Mouse (Mus musculus): ENCODE measurements at regions not wholly inside any gene's neighbourhood (a gene's known extent, or its start where the extent isn't known, plus 50 kb on each side); places are given as distances from the start of the nearest gene placed in this dataset.
A peak's percentile ranks its signal among the peaks of the same experiment; 100 is the strongest.

- DNase-seq (ENCODE audit: low read depth, low spot score), result peak; percentile 55
- H3K36me3 ChIP-seq (ENCODE audit: control insufficient read depth, insufficient read depth, low read length, poor library complexity, severe bottlenecking), result no peaks in the 10 kb centered on the region
- in situ Hi-C loops (cut with MboI; ENCODE audit: low sequenced_read_pairs in 2 of 2, unreplicated experiment in 2 of 2), result no loop called here
- no peak overlapping the region for H3K9ac ChIP-seq (ENCODE audit: insufficient read depth, low read depth, low read length, poor library complexity, severe bottlenecking)
- no peak overlapping the region for H3K27ac ChIP-seq (ENCODE audit: insufficient read depth, low read depth, low read length, poor library complexity, severe bottlenecking)
- no peak for TF ChIP-seq HCFC1 (IDR thresholded peaks at IDR 0.05; ENCODE audit: borderline replicate concordance, insufficient read depth, low read length)
- no peak for TF ChIP-seq ZNF384 (IDR thresholded peaks at IDR 0.05; ENCODE audit: low read depth, low read length)
- no peak for TF ChIP-seq CHD2 (IDR thresholded peaks at IDR 0.05; ENCODE audit: low read depth, low read length)
- no peak for TF ChIP-seq MAFK (IDR thresholded peaks at IDR 0.05; ENCODE audit: insufficient read depth, low read depth, low read length)
- 0 out of 2 replicates have a peak, but pooled peaks have one; percentile 15 for TF ChIP-seq ZC3H11A (IDR thresholded peaks at IDR 0.05; ENCODE audit: borderline replicate concordance, low read depth, low read length)
- H3K4me1 ChIP-seq (ENCODE audit: control insufficient read depth in 2 of 2, insufficient read depth in 2 of 2, low read length in 2 of 2, poor library complexity in 1 of 2), result no peaks in the 10 kb centered on the region
- H3K4me3 ChIP-seq (ENCODE audit: insufficient read depth in 1 of 2, low read depth in 1 of 2, low read length in 2 of 2, poor library complexity in 1 of 2, severe bottlenecking in 1 of 2), result no peak overlapping the region
- no peaks in the 10 kb centered on the region for H3K9me3 ChIP-seq (ENCODE audit: control insufficient read depth, insufficient read depth, low read depth, low read length)
Observed at GRCm38 (mm10) chr6:78899952-78900351, 431.3 kb upstream of the Reg3g start.

DNA sequence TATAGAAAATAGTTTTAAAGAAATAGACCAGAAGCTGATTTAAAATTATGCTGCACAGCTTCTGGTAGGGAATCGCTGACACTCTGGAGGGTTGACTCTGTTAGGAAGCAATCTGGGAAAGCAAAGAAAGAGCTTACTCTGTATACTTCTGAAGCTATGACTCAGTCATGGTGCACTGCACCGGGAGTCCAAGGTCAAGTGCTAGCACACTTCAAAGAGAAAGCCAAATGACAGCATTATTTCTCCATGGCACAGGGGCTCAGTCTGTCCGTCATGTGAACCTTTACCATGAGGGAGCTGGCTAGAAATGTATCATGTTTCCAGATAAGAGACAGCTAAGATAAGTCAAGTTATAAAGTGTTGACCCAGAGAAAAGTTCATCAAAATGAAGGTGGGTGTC is 424.1 kb upstream of the Reg3g start:
- H3K36me3 ChIP-seq (ENCODE audit: control insufficient read depth, insufficient read depth, low read length, poor library complexity, severe bottlenecking), result no peaks in the 10 kb centered on the region
- in situ Hi-C loops (cut with MboI; ENCODE audit: low sequenced_read_pairs in 2 of 2, unreplicated experiment in 2 of 2), result no loop called here
- no peaks in the 10 kb centered on the region for H3K9me3 ChIP-seq (ENCODE audit: control insufficient read depth, insufficient read depth, low read depth, low read length)
- no peaks in the 10 kb centered on the region for H3K4me1 ChIP-seq (ENCODE audit: control insufficient read depth in 2 of 2, insufficient read depth in 2 of 2, low read length in 2 of 2, poor library complexity in 1 of 2)
- no peak for DNase-seq (ENCODE audit: low read depth, low spot score)
- no peak overlapping the region for H3K4me3 ChIP-seq (ENCODE audit: insufficient read depth in 1 of 2, low read depth in 1 of 2, low read length in 2 of 2, poor library complexity in 1 of 2, severe bottlenecking in 1 of 2)
- TF ChIP-seq ZNF384 (IDR thresholded peaks at IDR 0.05; ENCODE audit: low read depth, low read length) (no peak), HCFC1 (IDR thresholded peaks at IDR 0.05; ENCODE audit: borderline replicate concordance, insufficient read depth, low read length) (no peak), MAFK (IDR thresholded peaks at IDR 0.05; ENCODE audit: insufficient read depth, low read depth, low read length) (no peak), ZC3H11A (IDR thresholded peaks at IDR 0.05; ENCODE audit: borderline replicate concordance, low read depth, low read length) (no peak), CHD2 (IDR thresholded peaks at IDR 0.05; ENCODE audit: low read depth, low read length) (no peak)
- no peak overlapping the region for H3K27ac ChIP-seq (ENCODE audit: insufficient read depth, low read depth, low read length, poor library complexity, severe bottlenecking)
- no peak overlapping the region for H3K9ac ChIP-seq (ENCODE audit: insufficient read depth, low read depth, low read length, poor library complexity, severe bottlenecking)

DNA sequence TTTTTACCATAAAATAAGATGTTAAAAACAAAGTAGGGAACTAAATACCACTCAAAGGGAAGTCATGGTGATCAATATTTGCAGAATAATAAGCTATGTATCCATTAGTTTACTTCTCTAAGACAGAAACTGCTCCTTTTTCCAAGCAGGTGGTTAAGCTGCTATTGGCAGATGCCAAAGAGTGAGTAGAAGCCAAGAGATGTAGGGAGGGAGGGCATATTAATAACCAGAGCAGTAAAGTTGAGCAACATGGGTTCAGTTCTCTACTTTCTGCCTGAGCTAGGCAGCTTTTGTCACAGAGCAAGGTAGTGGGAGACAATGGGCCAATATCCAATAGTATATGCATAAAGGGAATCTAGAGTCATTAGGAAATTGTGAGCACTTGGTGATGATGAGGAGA is 394.4 kb upstream of the Reg3g start:
- H3K4me3 ChIP-seq (ENCODE audit: insufficient read depth in 1 of 2, low read depth in 1 of 2, low read length in 2 of 2, poor library complexity in 1 of 2, severe bottlenecking in 1 of 2), result no peak overlapping the region
- in situ Hi-C loops (cut with MboI; ENCODE audit: low sequenced_read_pairs in 2 of 2, unreplicated experiment in 2 of 2), result no loop called here
- no peaks in the 10 kb centered on the region for H3K9me3 ChIP-seq (ENCODE audit: control insufficient read depth, insufficient read depth, low read depth, low read length)
- H3K4me1 ChIP-seq (ENCODE audit: control insufficient read depth in 2 of 2, insufficient read depth in 2 of 2, low read length in 2 of 2, poor library complexity in 1 of 2), result no peaks in the 10 kb centered on the region
- no peak for DNase-seq (ENCODE audit: low read depth, low spot score)
- H3K27ac ChIP-seq (ENCODE audit: insufficient read depth, low read depth, low read length, poor library complexity, severe bottlenecking), result no peak overlapping the region
- TF ChIP-seq CHD2 (IDR thresholded peaks at IDR 0.05; ENCODE audit: low read depth, low read length) (no peak), HCFC1 (IDR thresholded peaks at IDR 0.05; ENCODE audit: borderline replicate concordance, insufficient read depth, low read length) (no peak), MAFK (IDR thresholded peaks at IDR 0.05; ENCODE audit: insufficient read depth, low read depth, low read length) (no peak), ZNF384 (IDR thresholded peaks at IDR 0.05; ENCODE audit: low read depth, low read length) (no peak), ZC3H11A (IDR thresholded peaks at IDR 0.05; ENCODE audit: borderline replicate concordance, low read depth, low read length) (no peak)
- no peaks in the 10 kb centered on the region for H3K36me3 ChIP-seq (ENCODE audit: control insufficient read depth, insufficient read depth, low read length, poor library complexity, severe bottlenecking)
- H3K9ac ChIP-seq (ENCODE audit: insufficient read depth, low read depth, low read length, poor library complexity, severe bottlenecking), result no peak overlapping the region

DNA sequence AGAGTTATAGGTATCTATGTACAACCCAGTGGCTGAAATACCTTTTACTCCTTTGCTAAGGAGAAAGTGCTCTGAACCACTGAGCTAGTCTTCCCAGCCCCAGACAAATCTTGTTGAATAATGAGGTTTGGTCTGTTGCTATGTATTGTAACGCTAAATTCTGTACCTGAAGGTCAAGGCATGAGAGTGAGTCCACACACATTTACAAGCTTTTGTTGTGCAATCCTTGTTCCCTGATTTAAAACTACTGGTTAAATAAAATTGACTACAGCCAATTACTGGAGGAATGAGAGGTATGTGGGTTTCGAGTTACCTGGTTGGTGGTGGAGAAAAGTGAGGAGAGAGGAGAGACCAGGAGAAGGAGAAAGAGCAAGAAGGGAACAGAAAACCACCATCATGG is 372.6 kb upstream of the Reg3g start:
- Histone ChIP-seq H3K4me3 (ENCODE audit: insufficient read depth in 1 of 2, low read depth in 1 of 2, low read length in 2 of 2, poor library complexity in 1 of 2, severe bottlenecking in 1 of 2) (no peak overlapping the region), H3K27ac (ENCODE audit: insufficient read depth, low read depth, low read length, poor library complexity, severe bottlenecking) (no peak overlapping the region), H3K36me3 (ENCODE audit: control insufficient read depth, insufficient read depth, low read length, poor library complexity, severe bottlenecking) (no peaks in the 10 kb centered on the region), H3K9me3 (ENCODE audit: control insufficient read depth, insufficient read depth, low read depth, low read length) (no peaks in the 10 kb centered on the region), H3K4me1 (ENCODE audit: control insufficient read depth in 2 of 2, insufficient read depth in 2 of 2, low read length in 2 of 2, poor library complexity in 1 of 2) (no peaks in the 10 kb centered on the region), H3K9ac (ENCODE audit: insufficient read depth, low read depth, low read length, poor library complexity, severe bottlenecking) (no peak overlapping the region)
- TF ChIP-seq ZC3H11A (IDR thresholded peaks at IDR 0.05; ENCODE audit: borderline replicate concordance, low read depth, low read length) (no peak), ZNF384 (IDR thresholded peaks at IDR 0.05; ENCODE audit: low read depth, low read length) (no peak), CHD2 (IDR thresholded peaks at IDR 0.05; ENCODE audit: low read depth, low read length) (no peak), HCFC1 (IDR thresholded peaks at IDR 0.05; ENCODE audit: borderline replicate concordance, insufficient read depth, low read length) (no peak), MAFK (IDR thresholded peaks at IDR 0.05; ENCODE audit: insufficient read depth, low read depth, low read length) (no peak)
- in situ Hi-C loops (cut with MboI; ENCODE audit: low sequenced_read_pairs in 2 of 2, unreplicated experiment in 2 of 2), result no loop called here
- peak; percentile 13 for DNase-seq (ENCODE audit: low read depth, low spot score)
